Mouse (Mus musculus) liver, embryonic 14.5 days (tissue): ENCODE data around the gene Acvr1c.

Experiments
- CTCF ChIP-seq: IDR thresholded peaks from 2 replicates; pipeline ENCODE4 v1.5.1; 2016; ENCODE audit warnings: antibody characterized with exemption, low read depth, control low read depth
- EP300 ChIP-seq: IDR thresholded peaks from 2 replicates; pipeline ENCODE4 v1.6.1; 2016; ENCODE audit warnings: antibody characterized with exemption, low read depth

GRCm38 (mm10) chr2:58377417-58378130, 19.9 kb upstream of the Acvr1c start:
- TF ChIP-seq CTCF (no peak), EP300 (no peak)
